Mouse (Mus musculus) midbrain, embryonic 10.5 days (tissue): ENCODE measurements around the gene Pomgnt1. TPM values are rescaled to one million over a fixed set of nuclear protein-coding genes. Genes with fewer than 3 reads are reported as not detected.

Experiments
- DNase-seq: peaks from one replicate; pipeline ENCODE4 v3.0.0-alpha.2; 2017; ENCODE audit warnings: low spot score
- H3K27ac ChIP-seq: fragments of 300-500 bp; sonication (generic); replicated peaks from 2 replicates; pipeline ENCODE4 v1.5.1; 2016; ENCODE audit warnings: mild to moderate bottlenecking
- H3K27me3 ChIP-seq: fragments of 300-500 bp; sonication (generic); 2 replicates; pipeline ENCODE4 v1.6.1; 2016; ENCODE audit warnings: low read depth, mild to moderate bottlenecking; ENCODE audit not compliant: poor library complexity, severe bottlenecking
- H3K36me3 ChIP-seq: fragments of 300-500 bp; sonication (generic); 2 replicates; pipeline ENCODE4 v1.6.1; 2016; ENCODE audit warnings: mild to moderate bottlenecking, moderate library complexity
- H3K4me1 ChIP-seq: fragments of 300-500 bp; sonication (generic); 2 replicates; pipeline ENCODE4 v1.6.1; 2016
- H3K4me3 ChIP-seq: fragments of 300-500 bp; sonication (generic); 2 replicates; pipeline ENCODE4 v1.5.1; 2016; ENCODE audit warnings: mild to moderate bottlenecking, moderate library complexity
- H3K9me3 ChIP-seq: fragments of 300-500 bp; sonication (generic); replicated peaks from 2 replicates; pipeline ENCODE4 v1.6.1; 2016; ENCODE audit warnings: mild to moderate bottlenecking
- WGBS: fragments of 180-500 bp; shearing (Covaris S2); methylation state at CpG from one replicate; pipeline ENCODE4 v1.1.7; 2016; 5-methylcytosine and 5-hydroxymethylcytosine counted together
- polyA plus RNA-seq: library from polyadenylated mRNA; unstranded; fragments of >200 nt; fragmentation: Nextera tagmentation; extraction: Ambion mirVana; gene quantifications from 2 replicates; pipeline ENCODE4 v1.2.1, GENCODE M21; 2016

The Pomgnt1 gene
- polyA plus RNA-seq, 1 experiment from 2014 or later, result 55.9 TPM

GRCm38 (mm10) chr4:116105278-116105677 lies 18.4 kb upstream of the Pomgnt1 start:
- H3K27me3 ChIP-seq, result no peaks in the 10 kb centered on the region
- H3K4me1 ChIP-seq, result no peaks in the 10 kb centered on the region
- no peak overlapping the region for H3K4me3 ChIP-seq
- no peak for DNase-seq
- 95% methylated on average over 5 of the region's 5 CpGs for WGBS
- no peak overlapping the region for H3K27ac ChIP-seq
- no peaks in the 10 kb centered on the region for H3K9me3 ChIP-seq
- peaks cover 96% of the 10 kb centered on the region for H3K36me3 ChIP-seq

- Histone ChIP-seq H3K4me1 (no peaks in the 10 kb centered on the region), H3K36me3 (peaks cover 93% of the 10 kb centered on the region), H3K4me3 (no peak overlapping the region), H3K27ac (no peak overlapping the region), H3K9me3 (no peaks in the 10 kb centered on the region), H3K27me3 (no peaks in the 10 kb centered on the region)
- DNase-seq, result no peak
- WGBS, result 94% methylated on average over 6 of the region's 6 CpGs
Measured at GRCm38 (mm10) chr4:116110695-116111094, 12.9 kb upstream of the Pomgnt1 start.

GRCm38 (mm10) chr4:116111486-116111885 lies 12.2 kb upstream of the Pomgnt1 start:
- no peaks in the 10 kb centered on the region for H3K4me1 ChIP-seq
- H3K4me3 ChIP-seq, result no peak overlapping the region
- peaks cover 94% of the 10 kb centered on the region for H3K36me3 ChIP-seq
- H3K27ac ChIP-seq, result no peak overlapping the region
- 93% methylated on average over 2 of the region's 2 CpGs for WGBS
- H3K27me3 ChIP-seq, result no peaks in the 10 kb centered on the region
- H3K9me3 ChIP-seq, result no peaks in the 10 kb centered on the region
- DNase-seq, result no peak

- peak overlapping the region; percentile 84 for H3K27ac ChIP-seq
- DNase-seq, result no peak
Measured at GRCm38 (mm10) chr4:116122762-116123161, 878 bp upstream of the Pomgnt1 start.

GRCm38 (mm10) chr4:116125803-116126386 lies 2.3 kb downstream of the Pomgnt1 start:
- 95% methylated on average over 4 of the region's 4 CpGs for WGBS
- Histone ChIP-seq H3K4me1 (peaks cover 27% of the 10 kb centered on the region), H3K27me3 (no peaks in the 10 kb centered on the region), H3K36me3 (peaks cover 12% of the 10 kb centered on the region), H3K9me3 (no peaks in the 10 kb centered on the region), H3K27ac (no peak overlapping the region), H3K4me3 (no peak overlapping the region)
- DNase-seq, result no peak

More at GRCm38 (mm10) chr4:116122762-116123161, 878 bp upstream of the Pomgnt1 start:
- Histone ChIP-seq H3K9me3 (no peaks in the 10 kb centered on the region), H3K4me1 (peaks cover 27% of the 10 kb centered on the region), H3K27me3 (no peaks in the 10 kb centered on the region), H3K36me3 (peaks cover 34% of the 10 kb centered on the region), H3K4me3 (peak overlapping the region; percentile 83)
- WGBS, result 7% methylated on average over 1 of the region's 1 CpGs

GRCm38 (mm10) chr4:116127956-116128355 lies 4.3 kb downstream of the Pomgnt1 start:
- H3K4me1 ChIP-seq, result peaks cover 15% of the 10 kb centered on the region
- H3K27ac ChIP-seq, result no peak overlapping the region
- WGBS, result 72% methylated on average over 6 of the region's 6 CpGs

GRCm38 (mm10) chr4:116133126-116133525 lies 9.5 kb downstream of the Pomgnt1 start:
- H3K4me3 ChIP-seq, result no peak overlapping the region
- no peak overlapping the region for H3K27ac ChIP-seq
- 90% methylated on average over 4 of the region's 4 CpGs for WGBS
- H3K9me3 ChIP-seq, result no peaks in the 10 kb centered on the region
- no peak for DNase-seq
- no peaks in the 10 kb centered on the region for H3K27me3 ChIP-seq
- peaks cover 16% of the 10 kb centered on the region for H3K4me1 ChIP-seq
- peaks cover 14% of the 10 kb centered on the region; the same call in 1 of the 2 replicates for H3K36me3 ChIP-seq

More at GRCm38 (mm10) chr4:116127956-116128355, 4.3 kb downstream of the Pomgnt1 start:
- no peak overlapping the region for H3K4me3 ChIP-seq
- no peaks in the 10 kb centered on the region for H3K9me3 ChIP-seq
- H3K27me3 ChIP-seq, result no peaks in the 10 kb centered on the region
- H3K36me3 ChIP-seq, result peaks cover 14% of the 10 kb centered on the region; the same call in 1 of the 2 replicates
- DNase-seq, result no peak

GRCm38 (mm10) chr4:116134990-116135389 lies 11.3 kb downstream of the Pomgnt1 start:
- Histone ChIP-seq H3K27me3 (no peaks in the 10 kb centered on the region), H3K4me1 (peaks cover 16% of the 10 kb centered on the region), H3K9me3 (no peaks in the 10 kb centered on the region), H3K27ac (no peak overlapping the region), H3K4me3 (no peak overlapping the region), H3K36me3 (peaks cover 14% of the 10 kb centered on the region; the same call in 1 of the 2 replicates)
- no peak for DNase-seq
- 66% methylated on average over 2 of the region's 2 CpGs for WGBS

GRCm38 (mm10) chr4:116137421-116137996 lies 13.9 kb downstream of the Pomgnt1 start:
- H3K9me3 ChIP-seq, result no peaks in the 10 kb centered on the region
- WGBS, result 48% methylated on average over 13 of the region's 13 CpGs
- peaks cover 7% of the 10 kb centered on the region; the same call in 1 of the 2 replicates for H3K27me3 ChIP-seq
- H3K36me3 ChIP-seq, result no peaks in the 10 kb centered on the region
- no peak for DNase-seq
- no peak overlapping the region for H3K27ac ChIP-seq
- H3K4me3 ChIP-seq, result no peak overlapping the region
- H3K4me1 ChIP-seq, result peaks cover 31% of the 10 kb centered on the region

GRCm38 (mm10) chr4:116140801-116141574 lies 17.3 kb downstream of the Pomgnt1 start:
- DNase-seq, result no peak
- peaks cover 36% of the 10 kb centered on the region for H3K27me3 ChIP-seq
- H3K27ac ChIP-seq, result no peak overlapping the region
- WGBS, result 82% methylated on average over 7 of the region's 7 CpGs
- no peaks in the 10 kb centered on the region for H3K9me3 ChIP-seq
- H3K4me1 ChIP-seq, result peaks cover 51% of the 10 kb centered on the region
- no peaks in the 10 kb centered on the region for H3K36me3 ChIP-seq
- H3K4me3 ChIP-seq, result no peak overlapping the region

GRCm38 (mm10) chr4:116141736-116142135 lies 18.1 kb downstream of the Pomgnt1 start:
- Histone ChIP-seq H3K27me3 (peaks cover 36% of the 10 kb centered on the region), H3K27ac (no peak overlapping the region), H3K9me3 (no peaks in the 10 kb centered on the region), H3K4me3 (no peak overlapping the region), H3K36me3 (no peaks in the 10 kb centered on the region), H3K4me1 (peaks cover 46% of the 10 kb centered on the region)
- 86% methylated on average over 1 of the region's 1 CpGs for WGBS
- no peak for DNase-seq

- peaks cover 36% of the 10 kb centered on the region for H3K27me3 ChIP-seq
- 78% methylated on average over 7 of the region's 7 CpGs for WGBS
Measured at GRCm38 (mm10) chr4:116142269-116142668, 18.6 kb downstream of the Pomgnt1 start.

More at GRCm38 (mm10) chr4:116142269-116142668, 18.6 kb downstream of the Pomgnt1 start:
- H3K4me3 ChIP-seq, result no peak overlapping the region
- H3K4me1 ChIP-seq, result peaks cover 41% of the 10 kb centered on the region
- H3K36me3 ChIP-seq, result no peaks in the 10 kb centered on the region
- peaks cover 2% of the 10 kb centered on the region; the same call in 1 of the 2 replicates for H3K9me3 ChIP-seq
- no peak for DNase-seq
- H3K27ac ChIP-seq, result no peak overlapping the region
